Mouse (Mus musculus): ENCODE data around the gene Btbd8.

Btbd8 gene

GRCm38 (mm10) chr5:107515453-107515852 is 77.7 kb downstream of the Btbd8 start:
- in situ Hi-C loops (cut with MboI, MseI): no loop called here

DNA sequence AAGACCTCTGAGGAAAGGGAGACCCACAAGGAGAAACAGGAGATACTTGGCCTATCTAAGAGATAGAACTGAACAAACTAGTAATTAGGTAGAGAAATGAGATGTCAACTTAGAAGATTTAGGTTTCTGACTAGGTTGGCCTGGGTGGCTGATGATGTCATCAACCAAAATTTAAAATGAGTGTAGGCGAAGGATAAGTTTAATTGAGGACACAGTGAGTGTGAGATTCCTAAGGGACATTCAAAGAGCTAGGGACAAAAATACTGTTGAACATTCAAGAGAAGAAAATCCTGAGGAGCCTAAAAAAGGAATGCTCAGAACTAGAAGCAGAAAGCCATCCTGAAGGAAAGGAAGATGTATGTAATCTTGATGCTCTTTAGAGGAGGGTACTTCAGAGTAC is 78.3 kb downstream of the Btbd8 start:
- in situ Hi-C loops (cut with MboI, MseI): no loop called here

DNA sequence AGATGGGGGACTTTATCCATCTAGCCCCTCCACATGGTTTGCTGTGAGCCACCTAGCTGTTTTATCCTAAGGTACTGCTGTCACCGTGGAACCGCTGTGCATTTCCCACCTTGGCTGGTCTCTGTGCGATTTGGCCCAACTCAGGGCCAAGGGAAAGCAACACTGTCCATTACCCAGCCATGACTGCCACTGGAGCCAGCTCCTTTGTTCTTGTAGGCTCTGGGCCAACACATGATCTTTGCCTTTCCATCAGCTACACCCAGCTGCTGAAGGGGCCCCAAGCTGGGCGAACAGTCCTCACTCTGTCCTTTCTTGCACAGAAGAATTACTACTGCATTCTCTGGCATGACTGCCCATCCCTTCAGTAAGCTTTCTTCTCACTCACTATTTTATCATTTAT is 80.8 kb downstream of the Btbd8 start:
- in situ Hi-C loops (cut with MboI, MseI): no loop called here

- in situ Hi-C loops (cut with MboI, MseI): no loop called here
Measured at GRCm38 (mm10) chr5:107521386-107521785, 83.6 kb downstream of the Btbd8 start.

GRCm38 (mm10) chr5:107521897-107522296 is 84.1 kb downstream of the Btbd8 start:
- in situ Hi-C loops (cut with MboI, MseI): no loop called here

DNA sequence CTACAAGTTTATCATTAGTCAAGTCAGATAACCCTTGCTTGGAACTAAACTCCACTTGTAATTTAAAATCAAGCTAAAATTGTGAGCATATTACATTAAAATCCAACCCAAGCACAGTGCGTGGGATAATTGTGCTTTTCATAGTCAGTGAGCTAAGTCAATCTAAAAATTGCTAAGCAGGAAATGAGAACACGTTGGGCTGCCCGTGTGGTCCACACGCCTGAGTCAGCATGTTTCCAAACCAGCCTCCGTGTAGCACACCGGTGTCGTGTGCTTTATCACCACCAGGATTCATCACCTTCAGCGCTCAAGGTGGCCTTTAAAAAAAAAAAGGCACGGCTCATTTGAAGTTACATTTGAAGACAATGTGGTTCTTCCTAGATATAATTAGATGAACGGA is 86.5 kb downstream of the Btbd8 start:
- in situ Hi-C loops (cut with MboI, MseI): no loop called here

- in situ Hi-C loops (cut with MboI, MseI): no loop called here
Measured at GRCm38 (mm10) chr5:107528856-107529255, 91.1 kb downstream of the Btbd8 start.

- in situ Hi-C loops (cut with MboI, MseI): no loop called here
Measured at GRCm38 (mm10) chr5:107533590-107533989, 95.8 kb downstream of the Btbd8 start.

GRCm38 (mm10) chr5:107534581-107534980 is 96.8 kb downstream of the Btbd8 start, which contains the start of gene 1700028K03Rik:
Gene 1700028K03Rik, plus strand, starts transcription at chr5:107534709.
- in situ Hi-C loops (cut with MboI, MseI): no loop called here

GRCm38 (mm10) chr5:107541696-107542095 is 103.9 kb downstream of the Btbd8 start:
- in situ Hi-C loops (cut with MboI, MseI): no loop called here

DNA sequence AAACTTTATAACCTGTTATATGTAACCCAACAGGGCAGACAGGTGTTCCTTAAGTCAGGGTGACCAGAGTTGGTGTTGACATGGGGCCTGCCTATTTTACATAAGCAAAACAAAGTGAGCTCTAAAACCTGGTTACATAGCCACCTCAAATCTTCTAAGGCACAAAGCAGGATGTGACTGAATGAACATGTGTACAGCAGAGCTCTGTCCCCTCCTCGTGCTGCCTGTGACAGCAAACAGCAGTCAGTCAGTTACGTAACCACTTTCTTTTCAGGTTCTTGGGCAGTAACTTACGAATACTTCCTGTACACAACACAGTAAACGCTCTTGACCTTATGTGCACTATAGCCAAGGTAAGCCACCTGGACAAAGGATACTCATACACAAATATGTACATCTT is 108.1 kb downstream of the Btbd8 start:
- in situ Hi-C loops (cut with MboI, MseI): no loop called here

DNA sequence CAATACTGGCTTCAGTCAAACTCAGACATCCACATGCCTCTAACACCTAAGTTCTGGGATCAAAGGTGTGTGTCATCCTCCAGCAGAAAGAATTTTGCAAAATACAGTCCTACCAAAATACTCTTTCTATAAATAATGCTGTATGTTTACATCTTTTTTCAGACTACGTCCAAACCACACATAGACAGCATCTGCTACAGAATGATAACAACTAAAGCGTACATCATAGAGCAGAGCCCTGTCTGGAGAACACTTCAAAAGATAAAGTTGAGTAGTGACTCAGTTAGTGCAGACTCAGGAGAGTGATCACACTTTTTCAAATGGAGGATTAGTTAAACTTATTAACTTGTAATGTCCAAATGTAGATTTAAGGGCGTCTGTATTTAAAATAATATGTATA is 110.2 kb downstream of the Btbd8 start:
- in situ Hi-C loops (cut with MboI, MseI): no loop called here

GRCm38 (mm10) chr5:107548444-107548843 is 110.6 kb downstream of the Btbd8 start:
- in situ Hi-C loops (cut with MboI, MseI): no loop called here

DNA sequence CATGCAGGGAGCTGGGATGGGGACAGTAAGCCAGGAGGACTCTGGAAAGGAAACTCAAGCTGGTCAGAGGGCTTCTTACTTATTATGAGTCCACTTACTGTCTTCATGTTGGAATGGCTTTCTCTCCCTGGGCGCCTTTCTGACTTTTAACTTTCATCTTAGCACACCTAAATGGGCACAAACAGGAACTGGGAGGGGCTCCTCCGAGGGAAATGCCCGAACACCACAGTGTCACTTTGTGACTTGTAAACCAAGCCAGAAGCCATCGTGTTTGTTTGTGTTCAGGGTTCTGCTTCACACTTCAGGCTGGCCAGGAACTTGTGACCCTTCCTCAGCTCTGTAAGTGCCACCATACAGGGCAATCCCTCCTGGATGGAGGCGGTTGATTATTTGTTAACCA is 116.5 kb downstream of the Btbd8 start:
- in situ Hi-C loops (cut with MboI, MseI): no loop called here

GRCm38 (mm10) chr5:107556969-107557368 is 119.2 kb downstream of the Btbd8 start:
- in situ Hi-C loops (cut with MboI, MseI): no loop called here

Data from T-helper 17 cell (primary cell).